Comparison of ENCODE assay signal across 8 mouse cellular contexts in the genomic region with DNA sequence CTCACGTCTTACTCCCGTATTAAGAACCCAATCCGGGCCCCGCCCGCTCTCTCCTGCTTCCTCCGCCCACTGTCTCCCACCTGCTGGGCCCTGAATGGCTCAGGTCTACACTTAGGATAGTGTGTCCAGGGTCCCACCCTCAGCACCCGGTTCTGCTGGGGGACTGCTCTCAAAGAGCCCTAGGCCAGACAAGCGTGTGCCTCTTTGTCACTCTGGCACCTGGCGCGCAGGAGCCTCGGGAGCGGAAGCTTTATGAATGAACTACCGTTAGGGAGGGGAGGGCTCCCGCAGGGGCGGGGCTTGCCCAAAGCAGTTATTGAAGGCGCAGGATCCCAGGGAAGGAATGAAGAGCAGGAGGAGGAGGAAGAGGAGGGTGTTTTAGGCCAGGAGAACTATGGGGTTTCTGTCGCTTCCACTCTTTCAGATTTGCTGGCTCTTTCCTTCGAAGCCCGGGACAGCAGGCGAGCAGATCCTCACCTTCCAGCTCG. TPM values are rescaled to one million over a fixed set of nuclear protein-coding genes. Genes with fewer than 3 reads are reported as not detected.
A peak's percentile ranks its signal among the peaks of the same experiment; 100 is the strongest.
DNase-seq lines count a peak whose midpoint lies in the region; ATAC-seq lines count a peak whose summit lies in the region.

No protein-coding gene starts in this region.

- peaks cover 24% of the 10 kb centered on the region for H3K4me1 ChIP-seq in hindbrain, embryonic 15.5 days (replicated peaks)

- H3K36me3 ChIP-seq in hindbrain, embryonic 15.5 days: peaks cover 30% of the 10 kb centered on the region
- peaks cover 33% of the 10 kb centered on the region for H3K36me3 ChIP-seq in macrophage (ENCODE audit: inconsistent target)

- H3K9me3 ChIP-seq in hindbrain, embryonic 15.5 days: no peaks in the 10 kb centered on the region

- H3K4me2 ChIP-seq in hindbrain, embryonic 15.5 days: peak overlapping the region; percentile 75

- H3K79me2 ChIP-seq in macrophage (ENCODE audit: inconsistent target): no peaks in the 10 kb centered on the region

- WGBS in hindbrain, embryonic 15.5 days: 1% methylated on average over 21 of the region's 21 CpGs
- 6% methylated on average over 21 of the region's 21 CpGs for WGBS in macrophage (ENCODE audit: missing documents)

- peak overlapping the region; percentile 92 for H3K27ac ChIP-seq in hindbrain, embryonic 15.5 days (replicated peaks)
- H3K27ac ChIP-seq in macrophage: peak overlapping the region; percentile 60

- no peaks in the 10 kb centered on the region for H3K27me3 ChIP-seq in hindbrain, embryonic 15.5 days

- peak; percentile 50; the same call in 1 of the 2 replicates for ATAC-seq in hindbrain, embryonic 15.5 days (ENCODE audit: low FRiP score, low read depth)

- peak overlapping the region; percentile 82 for H3K4me3 ChIP-seq in hindbrain, embryonic 15.5 days
- peak overlapping the region; percentile 87 for H3K4me3 ChIP-seq in macrophage (ENCODE audit: inconsistent target)

- peak; percentile 83 for DNase-seq in MN1 (ENCODE audit: low spot score)
- peak; percentile 77 for DNase-seq in cerebellum, adult 11-12 months
- DNase-seq in forelimb bud, embryonic 11.5 days (ENCODE audit: low read depth, low spot score): peak; percentile 78
- peak; percentile 58 to 61 for DNase-seq in left cerebral cortex, adult 18-20 months (ENCODE audit: low spot score in 2 of 2)
- DNase-seq in right cerebral cortex, adult 18-20 months: peak; percentile 70
- DNase-seq in urinary bladder, adult 2 months (ENCODE audit: low spot score): peak; percentile 38

- peak overlapping the region; percentile 91 for H3K9ac ChIP-seq in hindbrain, embryonic 15.5 days

RNA-seq across cellular contexts. Expression of a gene that starts 21.2 kb away (rescaled TPM):
- polyA plus RNA-seq in hindbrain, embryonic 15.5 days (2015; fragmentation: Nextera tagmentation; extraction: Ambion mirVana): 13.9 and 14.7 TPM in 2 replicates
- 10 to 100 TPM in 1 of 2 experiments, 1 to 10 TPM in 1; 8.1 to 11.1 TPM for total RNA-seq in left cerebral cortex, adult 18-20 months (2021)
- total RNA-seq in macrophage (2018; cell fraction: chromatin; rRNA removed): 100 to 1,000 TPM in 1 of 26 experiments, 10 to 100 TPM in 25; 26.2 to 124 (median 43.6) TPM
- total RNA-seq in macrophage (2018; cell fraction: cytosol; rRNA removed): 10 to 100 TPM in 25 of 26 experiments, 1 to 10 TPM in 1; 9.9 to 26.3 (median 16.1) TPM
- total RNA-seq in macrophage (2018; cell fraction: nucleus; rRNA removed): 10 to 100 TPM; 14.9 to 66.5 (median 35.2) TPM
- 10.8 to 16.3 TPM (median 11.7 TPM) in 3 replicates for polyA plus RNA-seq in macrophage (2018)
- polyA plus RNA-seq in urinary bladder, adult 2 months (2012; rRNA removed): 8.3 and 13.8 TPM in 2 replicates

RNA-seq across cellular contexts. Expression of a gene that starts 33.1 kb away (rescaled TPM):
- 12.6 and 12.7 TPM in 2 replicates for polyA plus RNA-seq in hindbrain, embryonic 15.5 days (2015; fragmentation: Nextera tagmentation; extraction: Ambion mirVana)
- total RNA-seq in left cerebral cortex, adult 18-20 months (2021): 1 to 10 TPM; 3.4 to 3.5 TPM
- 1 to 10 TPM; 1.3 to 9.7 (median 4.0) TPM for total RNA-seq in macrophage (2018; cell fraction: chromatin; rRNA removed)
- 1 to 10 TPM in 19 of 26 experiments, under 1 TPM in 7; 0.40 to 2.1 (median 1.4) TPM for total RNA-seq in macrophage (2018; cell fraction: cytosol; rRNA removed)
- 1 to 10 TPM in 24 of 26 experiments, under 1 TPM in 2; 0.63 to 8.2 (median 3.2) TPM for total RNA-seq in macrophage (2018; cell fraction: nucleus; rRNA removed)
- 1.2 to 1.7 TPM (median 1.6 TPM) in 3 replicates for polyA plus RNA-seq in macrophage (2018)
- 5.6 and 6.2 TPM in 2 replicates for polyA plus RNA-seq in urinary bladder, adult 2 months (2012; rRNA removed)

RNA-seq across cellular contexts. Expression of a gene that starts 36.0 kb away (rescaled TPM):
- polyA plus RNA-seq in hindbrain, embryonic 15.5 days (2015; fragmentation: Nextera tagmentation; extraction: Ambion mirVana): 0.23 and 0.25 TPM in 2 replicates
- 1 to 10 TPM; 1.0 to 1.1 TPM for total RNA-seq in left cerebral cortex, adult 18-20 months (2021)
- 1,000 to 10,000 TPM in 11 of 26 experiments, 100 to 1,000 TPM in 14, 10 to 100 TPM in 1; 75.9 to 3,830 (median 872) TPM for total RNA-seq in macrophage (2018; cell fraction: chromatin; rRNA removed)
- 100 to 1,000 TPM in 12 of 26 experiments, 10 to 100 TPM in 14; 22.4 to 664 (median 78.7) TPM for total RNA-seq in macrophage (2018; cell fraction: cytosol; rRNA removed)
- total RNA-seq in macrophage (2018; cell fraction: nucleus; rRNA removed): 1,000 to 10,000 TPM in 7 of 26 experiments, 100 to 1,000 TPM in 17, 10 to 100 TPM in 2; 53.6 to 2,106 (median 679) TPM
- 12.7 to 36.4 TPM (median 25.2 TPM) in 3 replicates for polyA plus RNA-seq in macrophage (2018)
- 0.70 and 0.75 TPM in 2 replicates for polyA plus RNA-seq in urinary bladder, adult 2 months (2012; rRNA removed)

RNA-seq across cellular contexts. Expression of a gene that starts 54.4 kb away (rescaled TPM):
- 534 and 558 TPM in 2 replicates for polyA plus RNA-seq in hindbrain, embryonic 15.5 days (2015; fragmentation: Nextera tagmentation; extraction: Ambion mirVana)
- 100 to 1,000 TPM; 396 to 405 TPM for total RNA-seq in left cerebral cortex, adult 18-20 months (2021)
- total RNA-seq in macrophage (2018; cell fraction: chromatin; rRNA removed): 10 to 100 TPM in 13 of 26 experiments, 1 to 10 TPM in 12, under 1 TPM in 1; 0.88 to 23.7 (median 9.3) TPM
- 10 to 100 TPM; 15.1 to 31.7 (median 20.0) TPM for total RNA-seq in macrophage (2018; cell fraction: cytosol; rRNA removed)
- total RNA-seq in macrophage (2018; cell fraction: nucleus; rRNA removed): 10 to 100 TPM in 13 of 26 experiments, 1 to 10 TPM in 13; 3.4 to 21.8 (median 10.1) TPM
- 20.2 to 31.5 TPM (median 30.9 TPM) in 3 replicates for polyA plus RNA-seq in macrophage (2018)
- 61.7 and 66.2 TPM in 2 replicates for polyA plus RNA-seq in urinary bladder, adult 2 months (2012; rRNA removed)

RNA-seq across cellular contexts. Expression of a gene that starts 55.5 kb away (rescaled TPM):
- polyA plus RNA-seq in hindbrain, embryonic 15.5 days (2015; fragmentation: Nextera tagmentation; extraction: Ambion mirVana): 18.2 and 18.8 TPM in 2 replicates
- 10 to 100 TPM; 25.7 to 25.9 TPM for total RNA-seq in left cerebral cortex, adult 18-20 months (2021)
- total RNA-seq in macrophage (2018; cell fraction: chromatin; rRNA removed): 10 to 100 TPM in 7 of 26 experiments, 1 to 10 TPM in 19; 2.7 to 20.5 (median 6.8) TPM
- total RNA-seq in macrophage (2018; cell fraction: cytosol; rRNA removed): 1 to 10 TPM; 1.7 to 5.6 (median 3.7) TPM
- total RNA-seq in macrophage (2018; cell fraction: nucleus; rRNA removed): 10 to 100 TPM in 5 of 26 experiments, 1 to 10 TPM in 21; 2.5 to 16.1 (median 4.6) TPM
- 3.3 to 4.3 TPM (median 3.3 TPM) in 3 replicates for polyA plus RNA-seq in macrophage (2018)
- 5.3 and 5.9 TPM in 2 replicates for polyA plus RNA-seq in urinary bladder, adult 2 months (2012; rRNA removed)

Comparison
In these comparisons a context has a peak if more than half of its experiments do, and no peak if none do; other contexts are left out.
1. Peak in every context shown above with its lines: DNase-seq, ATAC-seq, H3K4me3 ChIP-seq and H3K27ac ChIP-seq.